Mouse (Mus musculus) adrenal gland, postnatal 4 days (tissue): ENCODE results near the gene Sbno2. TPM values are rescaled to one million over a fixed set of nuclear protein-coding genes. Genes with fewer than 3 reads are reported as not detected.

Source experiments
- DNase-seq, 2 experiments: peaks; one replicate each; pipeline ENCODE4 v3.0.0; 2021 to 2022; ENCODE audit warnings: low spot score in 2 of 2, mixed read lengths in 2 of 2
- total RNA-seq, 2 experiments: library from RNA; stranded (reverse); gene quantifications; 2 replicates each; pipeline ENCODE4 v1.2.3; 2021

Gene Sbno2
- total RNA-seq, 2 experiments from 2014 or later: 51.7 to 53.2 TPM

DNA sequence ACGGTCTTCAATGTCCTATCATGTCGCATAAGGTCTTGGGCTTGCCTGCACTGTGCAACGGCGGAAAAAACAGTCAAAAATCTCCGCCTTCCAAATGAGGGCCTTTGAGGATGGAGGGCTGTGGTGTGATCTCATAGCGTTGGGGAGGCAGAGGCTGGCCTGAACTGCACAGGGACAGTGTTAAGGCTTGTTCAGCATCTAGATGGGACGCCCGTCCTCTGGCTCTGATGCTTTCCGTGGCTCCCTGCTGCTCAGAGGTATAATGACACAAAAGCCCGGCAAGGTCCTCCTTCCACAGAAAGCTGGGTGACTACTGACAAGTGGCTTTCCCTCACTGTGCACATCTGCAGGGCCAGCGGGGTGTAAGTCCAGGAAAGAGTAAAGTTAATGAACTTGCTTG is 85.2 kb downstream of the Sbno2 start:
- no peak for DNase-seq

DNA sequence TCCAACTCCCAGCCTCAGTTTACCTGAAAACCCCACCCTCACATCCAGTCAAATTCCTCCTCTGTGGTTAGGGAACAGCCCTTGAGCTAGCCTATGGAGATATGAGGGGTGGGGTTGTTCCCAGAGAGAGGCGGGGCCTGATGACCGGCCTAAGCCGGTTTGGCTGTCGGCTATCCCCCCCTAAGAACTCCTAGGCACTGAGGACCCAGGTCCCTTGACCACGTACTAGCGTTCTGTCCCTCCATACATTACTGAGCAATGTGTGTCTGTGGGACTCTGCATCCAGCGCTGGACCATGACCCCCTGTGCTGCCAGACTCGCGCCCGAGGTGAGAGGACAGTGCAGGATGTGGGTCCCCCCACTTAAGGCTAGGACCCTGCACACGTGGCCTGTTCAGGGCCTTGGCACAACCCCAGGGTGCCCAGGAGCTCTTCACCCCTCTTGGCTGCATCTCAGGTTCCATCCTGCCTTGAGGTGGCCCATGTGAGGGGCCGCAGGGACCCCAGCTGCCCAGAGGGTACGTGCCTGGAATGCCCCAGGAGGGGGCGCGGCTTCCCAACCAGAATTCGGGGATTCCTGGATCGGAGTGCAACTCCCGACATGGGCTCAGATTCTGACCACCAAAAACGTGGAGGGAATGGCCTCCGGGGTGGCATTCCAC is 85.8 kb downstream of the Sbno2 start:
- no peak for DNase-seq

DNA sequence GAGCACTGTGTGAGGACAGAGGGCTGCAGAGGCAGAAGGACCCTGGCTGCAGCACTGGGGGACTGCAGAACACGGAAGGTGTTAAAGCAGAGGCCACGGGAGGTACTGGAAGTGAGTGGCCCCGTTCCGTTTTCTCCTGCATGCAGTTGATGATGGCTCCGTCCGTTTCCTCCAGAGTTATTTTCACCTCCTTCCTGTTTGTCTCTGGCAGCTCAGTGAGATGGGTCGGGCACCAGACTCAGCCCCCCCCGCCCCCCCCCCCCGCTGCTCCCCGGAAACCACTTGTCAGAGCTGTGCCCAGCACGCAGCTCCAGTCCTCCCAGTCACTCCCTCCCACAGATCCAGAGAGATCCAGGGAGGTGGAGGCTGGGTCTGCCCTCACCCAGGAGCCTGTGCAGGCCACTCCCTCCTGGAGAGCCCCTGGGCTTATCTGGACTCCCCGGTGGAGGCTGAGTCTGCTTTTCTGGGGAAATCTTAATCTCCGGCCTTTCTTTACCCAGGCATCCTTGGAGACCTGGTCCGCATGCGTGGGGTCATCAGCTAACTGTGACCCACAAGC is 86.6 kb downstream of the Sbno2 start:
- no peak for DNase-seq

DNA sequence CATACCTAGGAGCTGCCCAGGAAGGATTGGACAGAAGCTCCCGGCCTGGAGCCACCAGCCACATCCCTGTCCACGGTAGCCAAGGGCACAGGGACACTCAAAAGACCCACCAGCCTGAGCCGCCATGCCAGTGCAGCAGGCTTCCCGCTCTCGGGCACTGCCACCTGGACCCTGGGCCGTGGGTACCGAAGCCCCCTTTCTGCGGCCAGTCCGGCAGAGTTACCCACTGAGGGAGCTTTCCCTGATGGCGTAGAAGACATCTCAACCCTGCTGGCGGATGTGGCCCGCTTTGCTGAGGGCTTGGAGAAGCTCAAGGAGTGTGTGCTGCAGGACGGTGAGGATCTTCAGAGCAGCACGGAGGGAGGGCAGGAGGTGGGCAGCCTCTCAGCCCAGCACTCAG is 87.6 kb downstream of the Sbno2 start:
- DNase-seq: no peak

DNA sequence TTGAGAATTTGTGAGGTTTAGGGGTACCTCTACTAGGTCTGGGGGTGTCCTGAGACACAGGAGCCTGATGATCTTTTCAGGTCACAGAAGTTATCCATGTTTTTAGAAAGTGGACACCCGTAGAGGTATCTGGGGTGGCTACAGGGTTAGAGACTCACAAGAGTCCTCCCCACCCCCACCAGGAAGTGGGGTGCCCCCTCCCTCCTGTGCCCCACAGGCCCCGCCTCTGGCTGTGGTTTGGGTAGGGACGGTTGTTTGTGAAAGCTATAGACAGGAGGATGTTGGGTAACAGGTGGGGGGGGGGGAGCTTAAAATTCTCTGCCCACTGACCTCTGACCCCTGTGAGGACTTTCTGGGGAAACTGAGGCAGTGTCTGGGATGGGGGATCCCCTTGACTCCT is 88.0 kb downstream of the Sbno2 start:
- DNase-seq: no peak

DNA sequence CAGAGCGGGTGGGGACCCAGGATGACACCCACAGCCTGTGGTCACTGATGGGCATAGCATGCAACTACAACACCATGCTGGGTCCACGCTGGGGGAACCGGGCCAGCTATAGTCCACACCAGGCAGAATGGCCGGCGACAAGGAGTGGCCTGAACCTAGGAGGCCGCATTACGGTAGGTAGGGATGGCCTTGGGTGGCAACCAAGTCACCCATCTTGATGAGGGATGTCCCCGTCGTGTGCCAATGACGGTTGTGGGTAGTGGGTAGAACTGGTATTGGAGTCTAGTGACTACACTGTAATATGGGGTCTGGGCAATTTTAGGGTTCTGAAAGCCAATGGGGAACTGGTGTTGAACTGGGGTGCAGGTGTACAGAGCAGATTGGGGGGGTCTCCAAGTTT is 88.4 kb downstream of the Sbno2 start:
- no peak for DNase-seq

DNA sequence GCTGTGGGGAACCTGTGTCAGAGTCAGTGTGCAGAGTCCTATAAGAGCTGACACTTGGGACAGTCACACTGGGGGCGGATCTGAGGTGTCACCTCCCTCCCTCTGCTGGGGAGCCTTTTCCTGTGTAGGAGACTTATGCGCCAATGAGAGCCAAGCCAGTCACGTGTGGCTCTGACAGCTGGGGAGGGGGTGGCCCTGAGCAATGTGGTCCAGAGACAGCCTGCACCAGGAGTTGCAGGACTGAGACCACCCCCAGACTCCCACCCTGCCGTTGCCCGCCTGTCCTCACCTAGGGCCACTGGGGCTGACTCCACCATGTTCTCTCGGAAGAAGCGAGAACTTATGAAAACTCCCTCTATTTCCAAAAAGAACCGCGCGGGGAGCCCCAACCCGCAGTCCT is 88.9 kb downstream of the Sbno2 start, which contains the start of gene Arhgap45:
Arhgap45 (plus strand) TSS at position 143 of the 400 bp plus-strand sequence.
- no peak for DNase-seq

DNA sequence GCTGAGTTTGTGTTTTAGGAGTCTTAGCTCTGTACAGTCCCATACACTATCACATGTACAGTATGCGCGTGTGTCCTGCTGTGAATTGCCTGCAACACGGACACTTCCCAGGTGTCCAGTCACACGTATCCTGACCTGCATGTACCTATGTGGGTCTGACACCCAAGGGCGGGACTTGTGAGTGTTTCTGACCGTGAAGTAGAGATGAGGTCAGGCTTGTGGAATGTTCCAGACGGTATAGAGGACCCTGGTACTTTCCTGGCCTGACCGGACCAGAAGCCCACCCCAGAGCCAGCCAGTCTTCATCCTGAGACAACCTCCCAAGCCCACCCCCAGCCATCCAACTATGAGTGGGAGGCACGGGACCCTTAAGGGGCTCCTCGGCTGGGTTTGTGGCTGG is 89.8 kb downstream of the Sbno2 start:
- DNase-seq: no peak

DNA sequence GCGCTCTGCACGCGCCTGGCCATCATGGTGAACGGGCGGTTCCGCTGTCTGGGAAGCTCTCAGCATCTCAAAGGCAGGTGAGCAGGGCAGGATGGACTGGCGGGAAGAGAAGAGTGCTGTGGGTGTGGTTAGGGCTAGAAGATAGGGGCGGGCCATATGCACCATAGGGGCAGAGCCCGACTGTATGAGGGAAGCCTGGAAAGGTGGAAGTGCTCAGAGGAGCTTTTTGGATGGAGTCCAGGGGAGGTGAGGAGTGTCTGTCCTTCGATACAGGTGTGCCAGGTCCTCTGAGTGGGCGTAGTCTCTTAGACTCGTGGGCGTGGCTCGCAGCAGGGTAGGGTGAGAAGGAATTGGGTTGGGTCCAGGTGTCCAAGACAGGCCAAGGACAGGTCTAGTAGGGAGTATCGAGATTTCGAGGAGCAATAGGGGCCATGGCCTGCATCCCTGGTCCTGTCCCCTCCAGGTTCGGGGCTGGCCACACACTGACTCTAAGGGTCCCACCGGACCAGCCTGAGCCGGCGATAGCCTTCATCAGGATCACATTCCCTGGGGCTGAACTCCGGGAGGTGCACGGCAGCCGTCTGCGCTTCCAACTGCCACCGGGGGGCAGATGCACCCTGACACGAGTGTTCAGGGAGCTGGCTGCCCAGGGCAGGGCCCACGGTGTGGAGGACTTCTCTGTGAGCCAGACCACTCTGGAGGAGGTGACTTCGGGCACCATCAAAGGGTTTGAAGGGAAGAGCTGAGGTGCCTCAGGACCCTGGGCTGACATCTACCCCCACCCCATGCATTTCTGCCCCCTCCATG is 90.7 kb downstream of the Sbno2 start:
- no peak for DNase-seq

DNA sequence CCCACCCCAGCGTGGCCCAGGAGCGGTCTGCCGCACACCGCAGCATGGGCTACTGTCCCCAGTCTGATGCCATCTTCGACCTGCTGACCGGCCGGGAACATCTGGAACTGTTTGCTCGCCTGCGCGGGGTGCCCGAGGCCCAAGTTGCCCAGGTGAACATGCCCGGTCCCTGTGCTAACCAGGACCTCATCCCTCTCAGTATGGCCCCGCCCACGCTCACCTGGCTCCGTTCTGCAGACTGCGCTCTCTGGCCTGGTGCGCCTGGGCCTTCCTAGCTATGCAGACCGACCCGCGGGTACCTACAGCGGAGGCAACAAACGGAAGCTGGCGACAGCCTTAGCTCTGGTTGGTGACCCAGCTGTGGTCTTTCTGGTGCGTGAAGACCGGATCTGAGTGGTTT is 91.8 kb downstream of the Sbno2 start:
- DNase-seq: no peak

DNA sequence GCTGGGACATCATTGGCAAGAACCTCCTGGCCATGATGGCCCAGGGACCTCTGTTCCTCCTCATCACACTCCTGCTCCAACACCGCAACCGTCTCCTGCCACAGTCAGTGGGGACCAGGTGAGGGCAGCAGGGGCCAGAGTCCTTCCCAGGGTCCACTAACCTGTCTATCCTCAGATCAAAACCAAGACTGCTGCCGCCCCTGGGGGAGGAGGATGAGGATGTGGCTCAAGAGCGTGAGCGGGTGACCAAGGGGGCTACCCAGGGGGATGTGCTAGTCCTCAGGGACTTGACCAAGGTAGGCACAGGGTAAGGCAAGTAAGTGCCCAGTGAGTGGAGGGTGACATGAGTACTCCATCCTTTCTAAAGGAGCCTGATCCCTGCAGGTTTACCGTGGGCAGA is 93.6 kb downstream of the Sbno2 start:
- DNase-seq: no peak

Other genes starting within 250 kb of the Sbno2 start
- 1 to 10 TPM; 2.2 to 7.0 TPM for gene Prtn3, start 231.1 kb downstream of the Sbno2 start, total RNA-seq
- gene Plppr3, start 230.9 kb downstream of the Sbno2 start, total RNA-seq: 10 to 100 TPM in 1 of 2 experiments, 1 to 10 TPM in 1; 8.6 to 14.8 TPM
- gene Elane, start 219.3 kb downstream of the Sbno2 start, total RNA-seq: 1 to 10 TPM in 1 of 2 experiments, under 1 TPM in 1; 0.92 to 5.7 TPM
- 10 to 100 TPM; 13.7 to 25.6 TPM for gene Cfd, start 214.7 kb downstream of the Sbno2 start, total RNA-seq
- 10 to 100 TPM; 64.1 to 64.7 TPM for gene Med16, start 196.6 kb downstream of the Sbno2 start, total RNA-seq
- not detected for gene Gm26602, start 194.7 kb downstream of the Sbno2 start, total RNA-seq
- gene Kiss1r, start 188.6 kb downstream of the Sbno2 start, total RNA-seq: 1 to 10 TPM in 1 of 2 experiments, under 1 TPM in 1; 0.87 to 1.6 TPM
- gene R3hdm4, start 184.4 kb downstream of the Sbno2 start, total RNA-seq: 100 to 1,000 TPM; 119 to 133 TPM
- gene Arid3a, start 178.5 kb downstream of the Sbno2 start, total RNA-seq: 10 to 100 TPM; 12.6 to 15.9 TPM
- 10 to 100 TPM; 42.6 to 45.3 TPM for gene Wdr18, start 145.4 kb downstream of the Sbno2 start, total RNA-seq
- under 1 TPM; 0.25 to 0.39 TPM for gene Grin3b, start 134.9 kb downstream of the Sbno2 start, total RNA-seq
- 100 to 1,000 TPM; 146 to 147 TPM for gene Tmem259, start 121.2 kb downstream of the Sbno2 start, total RNA-seq
- gene Cnn2, start 117.0 kb downstream of the Sbno2 start, total RNA-seq: 10 to 100 TPM; 40.9 to 48.7 TPM
- 10 to 100 TPM; 21.9 to 23.0 TPM for gene Abca7, start 109.1 kb downstream of the Sbno2 start, total RNA-seq
- 1 to 10 TPM; 7.1 to 8.5 TPM for gene Arhgap45, start 88.9 kb downstream of the Sbno2 start, total RNA-seq
- gene Polr2e, start 65.8 kb downstream of the Sbno2 start, total RNA-seq: 100 to 1,000 TPM; 103 to 112 TPM
- 100 to 1,000 TPM; 576 to 622 TPM for gene Gpx4, start 58.4 kb downstream of the Sbno2 start, total RNA-seq
- gene Stk11, start 10.2 kb upstream of the Sbno2 start, total RNA-seq: 100 to 1,000 TPM; 130 to 139 TPM
- gene Atp5d, start 33.1 kb upstream of the Sbno2 start, total RNA-seq: 100 to 1,000 TPM; 401 to 425 TPM
- gene Cbarp, start 35.3 kb upstream of the Sbno2 start, total RNA-seq: 10 to 100 TPM; 49.1 to 72.7 TPM
- gene Midn, start 42.7 kb upstream of the Sbno2 start, total RNA-seq: 100 to 1,000 TPM; 113 to 124 TPM
- 100 to 1,000 TPM; 296 to 322 TPM for gene Cirbp, start 60.4 kb upstream of the Sbno2 start, total RNA-seq
- gene 1600002K03Rik, start 67.4 kb upstream of the Sbno2 start, total RNA-seq: 1 to 10 TPM; 7.5 to 8.8 TPM
- 1 to 10 TPM; 6.5 to 7.5 TPM for gene Efna2, start 73.9 kb upstream of the Sbno2 start, total RNA-seq
- 10 to 100 TPM; 48.9 to 50.4 TPM for gene Mum1, start 120.9 kb upstream of the Sbno2 start, total RNA-seq
- gene Ndufs7, start 143.6 kb upstream of the Sbno2 start, total RNA-seq: 100 to 1,000 TPM; 208 to 225 TPM
- 100 to 1,000 TPM; 181 to 214 TPM for gene Gamt, start 155.4 kb upstream of the Sbno2 start, total RNA-seq
- gene Dazap1, start 155.9 kb upstream of the Sbno2 start, total RNA-seq: 100 to 1,000 TPM; 180 to 181 TPM
- gene Rps15, start 186.9 kb upstream of the Sbno2 start, total RNA-seq: 1,000 to 10,000 TPM; 1,413 to 1,504 TPM
- 10 to 100 TPM in 1 of 2 experiments, 1 to 10 TPM in 1; 9.9 to 10.4 TPM for gene Apc2, start 190.4 kb upstream of the Sbno2 start, total RNA-seq
- 10 to 100 TPM; 30.8 to 31.2 TPM for gene 2310011J03Rik, start 215.0 kb upstream of the Sbno2 start, total RNA-seq
- 1 to 10 TPM; 7.7 to 7.8 TPM for gene Pcsk4, start 223.9 kb upstream of the Sbno2 start, total RNA-seq
- gene Reep6, start 224.4 kb upstream of the Sbno2 start, total RNA-seq: 10 to 100 TPM; 13.1 to 26.7 TPM
- gene Adamtsl5, start 242.8 kb upstream of the Sbno2 start, total RNA-seq: 10 to 100 TPM; 12.8 to 13.2 TPM